Mouse (Mus musculus) megakaryocyte, embryonic 14.5 days (primary cell): ENCODE measurements at regions not wholly inside any gene's neighbourhood (a gene's known extent, or its start where the extent isn't known, plus 50 kb on each side); places are given as distances from the start of the nearest gene placed in this dataset.

Source experiments
- FLI1 ChIP-seq: IDR thresholded peaks from 2 replicates; pipeline ENCODE4 v1.6.1; 2012; ENCODE audit warnings: low read length, inconsistent platforms, mixed read lengths
- GATA1 ChIP-seq: IDR thresholded peaks from 3 replicates; pipeline ENCODE4 v1.6.1; 2012; ENCODE audit warnings: mixed read lengths, low read length, inconsistent platforms, borderline replicate concordance

GRCm38 (mm10) chr13:45195562-45195961 lies 117.1 kb downstream of the Gm9817 start:
- TF ChIP-seq GATA1 (no peak), FLI1 (no peak)
